Mouse (Mus musculus) stomach, embryonic 14.5 days (tissue): ENCODE data around the gene Gpld1. TPM values are rescaled to one million over a fixed set of nuclear protein-coding genes. Genes with fewer than 3 reads are reported as not detected.
"Not testable (repeated sequence)": the region's sequence is repeated elsewhere in the genome, so short reads cannot be mapped to it uniquely, and the experiment has no call there.

Source experiments
- ATAC-seq: fragments of 200-750 bp; cut with Nextera tagmentation; 2 replicates; pipeline ENCODE4 v1.8.0; 2017; ENCODE audit warnings: low read depth, moderate TSS enrichment; ENCODE audit not compliant: insufficient number of reproducible peaks, insufficient read depth, low FRiP score
- H3K27ac ChIP-seq: fragments of 300-500 bp; sonication (generic); 2 replicates; pipeline ENCODE4 v1.5.1; 2014; ENCODE audit warnings: mild to moderate bottlenecking, low read length, moderate library complexity, mixed read lengths
- H3K27me3 ChIP-seq: fragments of 300-500 bp; sonication (generic); 2 replicates; pipeline ENCODE4 v1.6.1; 2014; ENCODE audit warnings: low read length, control low read depth, mixed read lengths; ENCODE audit not compliant: control insufficient read depth, insufficient read depth
- H3K36me3 ChIP-seq: fragments of 300-500 bp; sonication (generic); 2 replicates; pipeline ENCODE4 v1.6.1; 2014; ENCODE audit warnings: mild to moderate bottlenecking, control low read depth, low read length, moderate library complexity, mixed read lengths; ENCODE audit not compliant: control insufficient read depth, insufficient read depth
- H3K4me1 ChIP-seq: fragments of 300-500 bp; sonication (generic); 2 replicates; pipeline ENCODE4 v1.6.1; 2014; ENCODE audit warnings: low read length, control low read depth, mixed read lengths; ENCODE audit not compliant: control insufficient read depth, insufficient read depth
- H3K4me2 ChIP-seq: fragments of 300-500 bp; sonication (generic); replicated peaks from 2 replicates; pipeline ENCODE4 v1.6.1; 2014; ENCODE audit warnings: low read depth, low read length, control low read depth
- H3K4me3 ChIP-seq: fragments of 300-500 bp; sonication (generic); 2 replicates; pipeline ENCODE4 v1.5.1; 2014; ENCODE audit warnings: low read depth, low read length, control low read depth
- H3K9ac ChIP-seq: fragments of 300-500 bp; sonication (generic); replicated peaks from 2 replicates; pipeline ENCODE4 v1.6.1; 2014; ENCODE audit warnings: low read depth, mild to moderate bottlenecking, control low read depth, low read length, moderate library complexity, mixed read lengths
- H3K9me3 ChIP-seq: fragments of 300-500 bp; sonication (generic); 2 replicates; pipeline ENCODE4 v1.6.1; 2016; ENCODE audit warnings: low read depth, low read length, control low read depth; ENCODE audit not compliant: control insufficient read depth
- WGBS: fragments of 180-500 bp; shearing (Covaris S2); extraction: QIAGEN DNeasy Blood & Tissue Kit; methylation state at CpG from one replicate; pipeline ENCODE4 v1.1.7; 2014; 5-methylcytosine and 5-hydroxymethylcytosine counted together
- polyA plus RNA-seq: library from polyadenylated mRNA; unstranded; fragments of >200 nt; fragmentation: Nextera tagmentation; extraction: Ambion mirVana; gene quantifications from 2 replicates; pipeline ENCODE4 v1.2.1, GENCODE M21; 2014

Gpld1 gene
- polyA plus RNA-seq, 1 experiment from 2014 or later: 3.9 TPM

DNA sequence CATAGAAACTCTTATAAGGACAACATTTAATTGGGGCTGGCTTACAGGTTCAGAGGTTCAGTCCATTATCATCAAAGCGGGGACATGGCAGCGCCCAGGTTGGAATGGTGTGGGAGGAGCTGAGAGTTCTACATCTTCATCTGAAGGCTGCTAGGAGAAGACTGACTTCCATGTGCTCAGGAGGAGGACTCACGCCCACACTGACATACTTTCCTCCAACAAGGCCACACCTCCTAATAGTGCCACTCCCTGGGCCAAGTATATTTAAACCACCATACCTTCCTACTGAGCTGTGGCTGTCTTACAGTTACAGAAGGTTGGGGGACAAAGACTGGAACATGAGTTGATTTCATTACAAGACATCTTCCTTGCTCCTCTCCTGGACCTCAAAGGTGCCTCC, 28.8 kb downstream of the Gpld1 start:
- H3K9ac ChIP-seq, H3K4me3 ChIP-seq, H3K36me3 ChIP-seq, H3K4me1 ChIP-seq, H3K27ac ChIP-seq, H3K9me3 ChIP-seq, H3K4me2 ChIP-seq, ATAC-seq, H3K27me3 ChIP-seq: not testable (repeated sequence)
- WGBS: 87% methylated on average over 3 of the region's 3 CpGs

DNA sequence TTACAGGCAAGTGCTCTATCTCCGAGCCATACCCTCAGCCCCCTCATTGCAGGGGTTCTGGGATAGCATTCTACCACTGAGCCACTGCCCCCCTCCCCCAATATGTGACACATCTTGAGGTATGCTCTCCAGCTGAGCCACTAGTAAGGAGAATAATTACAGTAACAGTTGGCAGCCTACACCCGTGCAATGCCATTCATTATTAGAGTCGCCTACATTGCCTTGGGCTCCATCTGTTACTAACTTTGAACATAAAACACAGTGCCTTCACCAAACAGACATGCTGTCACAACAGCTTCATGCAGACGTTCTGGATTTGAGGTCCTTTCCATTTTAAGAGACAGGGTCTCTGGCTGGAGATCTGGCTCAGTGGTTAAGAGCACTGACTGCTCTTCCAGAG, 33.4 kb downstream of the Gpld1 start:
- no peak for ATAC-seq
- 84% methylated on average over 4 of the region's 4 CpGs for WGBS
- H3K27me3 ChIP-seq: no peaks in the 10 kb centered on the region
- H3K36me3 ChIP-seq: no peaks in the 10 kb centered on the region
- no peak overlapping the region for H3K9ac ChIP-seq
- H3K9me3 ChIP-seq: no peaks in the 10 kb centered on the region
- H3K27ac ChIP-seq: no peak overlapping the region
- H3K4me3 ChIP-seq: no peak overlapping the region
- H3K4me2 ChIP-seq: no peak overlapping the region
- H3K4me1 ChIP-seq: no peaks in the 10 kb centered on the region

DNA sequence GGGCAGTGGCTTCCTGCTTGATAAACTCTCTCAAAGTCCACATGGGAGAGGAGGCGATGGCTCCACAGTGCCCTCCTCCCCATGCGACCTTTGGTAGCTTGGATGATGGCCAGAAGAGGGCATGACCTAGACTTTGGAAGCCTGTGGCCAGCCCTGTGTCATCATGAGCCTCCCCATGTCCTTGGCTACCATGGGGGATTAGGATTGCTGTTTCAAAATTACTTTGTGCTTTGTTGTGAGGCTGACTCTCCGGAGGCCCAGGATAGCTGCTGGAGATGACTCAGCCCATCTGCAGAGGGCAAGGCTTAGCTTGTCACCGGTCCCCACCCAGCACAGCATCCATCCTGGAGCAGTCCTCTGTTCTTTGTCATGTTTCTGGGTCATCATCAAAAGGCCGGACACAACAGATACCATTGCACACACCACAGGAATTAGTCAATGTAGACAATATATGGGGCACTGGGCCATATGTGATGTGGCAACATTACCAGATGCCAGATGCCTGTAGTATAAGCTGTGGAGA, 34.9 kb downstream of the Gpld1 start:
- H3K9me3 ChIP-seq: no peaks in the 10 kb centered on the region
- no peak for ATAC-seq

GRCm38 (mm10) chr13:24981031-24981430, 38.1 kb downstream of the Gpld1 start:
- Histone ChIP-seq H3K4me1 (no peaks in the 10 kb centered on the region), H3K27ac (no peak overlapping the region), H3K4me2 (no peak overlapping the region), H3K4me3 (no peak overlapping the region), H3K9ac (no peak overlapping the region), H3K36me3 (no peaks in the 10 kb centered on the region), H3K27me3 (no peaks in the 10 kb centered on the region), H3K9me3 (no peaks in the 10 kb centered on the region)
- 81% methylated on average over 6 of the region's 6 CpGs for WGBS
- no peak for ATAC-seq

More for the DNA sequence above, 34.9 kb downstream of the Gpld1 start:
- H3K27ac ChIP-seq: no peak overlapping the region
- H3K4me1 ChIP-seq: no peaks in the 10 kb centered on the region
- no peak overlapping the region for H3K4me3 ChIP-seq
- no peaks in the 10 kb centered on the region for H3K36me3 ChIP-seq
- H3K4me2 ChIP-seq: no peak overlapping the region
- H3K9ac ChIP-seq: no peak overlapping the region
- no peaks in the 10 kb centered on the region for H3K27me3 ChIP-seq
- 77% methylated on average over 5 of the region's 5 CpGs for WGBS

DNA sequence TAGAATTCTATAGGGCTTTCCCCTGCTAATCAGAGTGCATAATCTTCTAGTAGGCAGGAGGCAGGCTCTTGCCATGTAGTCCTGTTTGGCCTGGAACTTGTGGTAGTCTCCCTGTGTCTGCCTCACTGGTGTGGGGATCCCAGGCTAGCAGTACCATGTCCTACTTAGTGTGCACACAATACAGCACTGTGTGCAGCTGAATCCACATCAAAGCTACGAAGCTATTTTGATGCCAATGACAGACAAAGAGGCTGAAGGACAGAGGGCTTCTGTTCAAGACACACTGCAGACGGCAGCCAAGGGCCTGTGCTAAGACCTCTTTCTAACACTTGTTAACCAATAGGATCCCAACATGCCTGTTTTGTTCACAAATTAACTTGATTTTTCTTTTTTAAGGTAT, 42.5 kb downstream of the Gpld1 start:
- Histone ChIP-seq H3K9me3 (no peaks in the 10 kb centered on the region), H3K9ac (no peak overlapping the region), H3K4me3 (no peak overlapping the region), H3K4me2 (no peak overlapping the region), H3K27ac (no peak overlapping the region), H3K27me3 (no peaks in the 10 kb centered on the region), H3K36me3 (no peaks in the 10 kb centered on the region; the same call in 1 of the 2 replicates), H3K4me1 (no peaks in the 10 kb centered on the region)
- 74% methylated on average over 2 of the region's 2 CpGs for WGBS
- ATAC-seq: no peak

GRCm38 (mm10) chr13:24988391-24988790, 45.4 kb downstream of the Gpld1 start:
- Histone ChIP-seq H3K4me3 (no peak overlapping the region), H3K9me3 (no peaks in the 10 kb centered on the region), H3K27me3 (no peaks in the 10 kb centered on the region), H3K4me1 (0 out of 2 replicates have a peak, but pooled peaks cover 3% of the 10 kb centered on the region), H3K36me3 (no peaks in the 10 kb centered on the region; the same call in 1 of the 2 replicates), H3K27ac (no peak overlapping the region), H3K4me2 (no peak overlapping the region), H3K9ac (no peak overlapping the region)
- no peak for ATAC-seq
- WGBS: 39% methylated on average over 7 of the region's 7 CpGs

GRCm38 (mm10) chr13:24989006-24989405, 46.1 kb downstream of the Gpld1 start:
- Histone ChIP-seq H3K9me3 (no peaks in the 10 kb centered on the region), H3K27me3 (no peaks in the 10 kb centered on the region), H3K9ac (no peak overlapping the region), H3K4me1 (0 out of 2 replicates have a peak, but pooled peaks cover 3% of the 10 kb centered on the region), H3K36me3 (peaks cover 3% of the 10 kb centered on the region; the same call in 1 of the 2 replicates), H3K4me3 (no peak overlapping the region), H3K27ac (no peak overlapping the region), H3K4me2 (no peak overlapping the region)
- no peak for ATAC-seq
- 85% methylated on average over 6 of the region's 6 CpGs for WGBS

DNA sequence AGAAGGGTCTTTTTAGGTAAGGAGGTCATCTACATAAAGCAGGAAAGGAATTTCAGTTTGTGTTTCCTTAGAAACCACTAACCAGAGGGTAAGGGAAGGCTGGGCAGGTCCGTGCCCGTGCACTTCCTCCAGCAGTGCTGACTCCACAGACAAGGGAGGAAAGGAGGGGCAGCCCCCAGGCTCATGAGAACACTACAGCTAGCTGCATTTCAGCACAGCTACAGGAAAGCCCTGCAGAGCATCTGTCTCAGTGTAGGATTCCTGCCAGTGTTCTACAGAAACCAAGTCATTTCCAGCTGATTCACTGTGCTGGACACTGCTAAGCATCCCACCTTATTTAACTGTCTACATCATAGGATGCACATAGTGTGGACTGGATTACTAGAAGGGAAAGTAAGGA, 50.2 kb downstream of the Gpld1 start:
- H3K4me3 ChIP-seq: no peak overlapping the region
- peak overlapping the region; percentile 74; the same call in 1 of the 2 replicates for H3K27ac ChIP-seq
- WGBS: 13% methylated on average over 2 of the region's 2 CpGs
- no peaks in the 10 kb centered on the region for H3K27me3 ChIP-seq
- peak; percentile 50; the same call in 1 of the 2 replicates for ATAC-seq
- 0 out of 2 replicates have a peak, but pooled peaks cover 3% of the 10 kb centered on the region for H3K4me1 ChIP-seq
- peaks cover 37% of the 10 kb centered on the region for H3K36me3 ChIP-seq
- H3K4me2 ChIP-seq: no peak overlapping the region
- no peaks in the 10 kb centered on the region for H3K9me3 ChIP-seq
- no peak overlapping the region for H3K9ac ChIP-seq

GRCm38 (mm10) chr13:24999538-24999937, 56.6 kb downstream of the Gpld1 start:
- Histone ChIP-seq H3K4me1 (no peaks in the 10 kb centered on the region), H3K36me3 (peaks cover 69% of the 10 kb centered on the region), H3K9me3 (no peaks in the 10 kb centered on the region), H3K4me3 (no peak overlapping the region), H3K9ac (no peak overlapping the region), H3K27ac (no peak overlapping the region), H3K27me3 (no peaks in the 10 kb centered on the region), H3K4me2 (no peak overlapping the region)
- peak; percentile 81 for ATAC-seq
- WGBS: 74% methylated on average over 2 of the region's 2 CpGs
